Mouse (Mus musculus): ENCODE data around the gene Phykpl.

The Phykpl gene

GRCm38 (mm10) chr11:51646751-51647667 lies 62.5 kb downstream of the Phykpl start:
- DNase-seq: no peak

DNA sequence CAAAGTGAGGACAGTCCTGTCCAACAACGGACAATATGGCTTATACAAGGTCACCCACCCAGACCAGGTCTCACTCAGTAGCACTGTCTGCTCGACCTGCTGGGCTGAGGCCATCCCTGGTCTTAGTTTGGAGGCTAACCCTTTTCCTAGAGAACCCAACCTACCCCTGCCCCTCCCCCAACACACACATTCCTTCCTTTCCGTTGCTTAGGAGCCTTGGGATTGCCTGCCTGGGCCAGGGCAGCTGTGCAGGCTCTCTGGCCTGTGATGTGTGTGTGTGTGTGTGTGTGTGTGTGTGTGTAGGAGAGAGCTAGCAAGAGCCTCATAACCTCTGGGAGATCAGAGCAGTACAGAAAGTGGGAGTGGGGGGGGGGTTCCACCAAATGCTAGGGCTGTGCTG lies 64.0 kb downstream of the Phykpl start:
- DNase-seq: no peak

DNA sequence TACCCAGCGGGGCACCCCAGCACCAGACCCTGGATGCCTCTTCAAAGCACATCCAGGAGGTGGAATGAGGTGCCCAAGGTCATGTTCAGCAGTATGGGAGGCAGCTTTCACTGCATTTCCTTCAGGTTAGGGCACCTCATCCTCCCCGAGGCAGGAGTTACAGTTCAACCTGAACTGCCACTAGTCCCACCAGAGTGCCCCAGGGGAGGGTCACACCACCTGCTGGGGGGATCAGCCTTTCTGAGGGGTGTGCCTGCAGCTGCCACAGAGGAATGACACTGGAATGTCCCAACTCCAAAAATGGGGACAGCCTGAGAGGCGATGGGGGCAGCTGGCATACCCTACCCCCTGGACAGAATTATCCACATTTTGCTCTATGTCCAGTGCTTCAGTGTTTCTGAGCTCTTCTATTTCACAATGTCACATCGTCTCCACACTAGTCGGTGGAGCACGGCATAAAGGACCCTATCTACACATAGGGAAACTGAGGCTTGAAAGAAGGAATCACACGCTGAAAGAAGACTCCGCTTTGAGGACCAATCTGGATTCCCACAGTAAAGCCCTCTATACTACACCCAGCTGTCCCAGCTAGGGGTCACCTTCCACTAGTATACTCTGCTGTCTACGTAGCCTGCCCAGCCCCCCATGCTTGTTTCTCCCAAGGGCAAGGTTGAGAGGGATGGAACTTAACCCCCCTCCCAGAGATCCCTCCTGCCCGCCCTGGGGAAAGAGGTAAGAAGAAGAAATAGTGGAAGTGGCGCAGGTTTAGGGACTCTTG lies 64.7 kb downstream of the Phykpl start:
- no peak for DNase-seq

DNA sequence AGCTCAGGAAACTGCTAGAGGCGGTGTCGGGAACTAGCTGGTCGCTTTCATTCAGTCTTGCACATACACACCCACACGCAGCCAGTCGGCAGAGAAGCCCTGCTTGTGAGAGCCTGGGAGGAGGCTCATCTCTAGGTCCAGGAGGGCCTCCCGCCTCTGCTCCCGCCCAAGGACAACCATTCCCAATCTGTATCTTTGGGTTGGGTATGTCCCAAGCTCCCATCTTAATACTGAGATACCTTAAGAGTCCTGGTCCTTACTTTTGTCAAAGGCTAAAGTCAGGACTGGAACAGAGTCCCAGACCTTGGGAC lies 65.3 kb downstream of the Phykpl start:
- DNase-seq: no peak

- no peak for DNase-seq
These were observed 65.7 kb downstream of the Phykpl start for GRCm38 (mm10) chr11:51650261-51650660.

- peak in 1 of 2 experiments; percentile 34 for DNase-seq
These were observed 66.3 kb downstream of the Phykpl start, which contains the start of the genes N4bp3 and D930048N14Rik for GRCm38 (mm10) chr11:51650691-51651515. N4bp3 (minus strand) TSS chr11:51650842. D930048N14Rik (plus strand) TSS chr11:51650954.

DNA sequence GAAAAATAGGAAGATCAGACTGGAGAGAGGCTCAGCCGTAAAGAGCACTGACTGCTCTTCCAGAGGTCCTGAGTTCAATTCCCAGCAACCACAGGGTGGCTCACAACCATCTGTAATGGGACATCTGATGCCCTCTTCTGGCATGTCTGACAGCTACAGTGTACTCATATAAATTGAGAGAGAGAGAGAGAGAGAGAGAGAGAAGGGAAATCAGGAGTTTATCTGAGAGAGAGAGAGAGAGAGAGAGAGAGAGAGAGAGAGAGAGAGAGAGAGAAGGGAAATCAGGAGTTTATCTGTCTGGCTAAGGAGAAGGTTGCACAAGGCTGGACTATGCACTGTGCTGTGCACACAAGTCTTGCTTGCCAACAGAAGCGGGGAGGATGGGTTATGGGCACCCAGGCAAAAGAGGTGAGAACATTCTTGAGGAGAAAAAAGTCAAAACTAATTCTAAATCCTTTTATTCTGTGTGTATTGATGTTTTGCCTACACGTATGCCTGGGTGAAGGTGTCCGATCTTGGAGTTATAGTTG lies 68.4 kb downstream of the Phykpl start:
- no peak for DNase-seq

GRCm38 (mm10) chr11:51653736-51654135 lies 69.2 kb downstream of the Phykpl start:
- DNase-seq: no peak

All from cerebellum, postnatal 36 days (tissue).